Comparison of ENCODE assay signal across 8 mouse cellular contexts in genomic region chr16:3846711-3847518, GRCm38 (mm10). TPM values are rescaled to one million over a fixed set of nuclear protein-coding genes. Genes with fewer than 3 reads are reported as not detected.
DNase-seq lines count a peak whose midpoint lies in the region; ATAC-seq lines count a peak whose summit lies in the region.

Gene Zfp174 (plus strand): TSS chr16:3847268.

- ATAC-seq in hindbrain, embryonic 12.5 days (ENCODE audit: low FRiP score), result peak; percentile 100

- H3K27me3 ChIP-seq in hindbrain, embryonic 12.5 days, result no peaks in the 10 kb centered on the region

- H3K4me1 ChIP-seq in hindbrain, embryonic 12.5 days, result peaks cover 3% of the 10 kb centered on the region

- WGBS in hindbrain, embryonic 12.5 days, result 4% methylated on average over 38 of the region's 38 CpGs

- peak within 1 kb of the TSS; percentile 64 for H3K4me3 ChIP-seq in hindbrain, embryonic 12.5 days

- H3K9ac ChIP-seq in hindbrain, embryonic 12.5 days, result peak within 1 kb of the TSS; percentile 68

- DNase-seq in NIH3T3 (ENCODE audit: low read depth), result peak; percentile 97
- DNase-seq in cerebellum, postnatal 10 days, result peak; percentile 94 to 96
- DNase-seq in frontal cortex, postnatal 10 days (ENCODE audit: low spot score in 2 of 2), result peak; percentile 92 to 93
- peak; percentile 92 to 97 for DNase-seq in layer of hippocampus, postnatal 14 days (ENCODE audit: low spot score in 2 of 2)
- DNase-seq in lung, postnatal 14 days, result peak; percentile 92
- peak; percentile 94 for DNase-seq in retina, adult 2 months (ENCODE audit: low read depth, low spot score)
- DNase-seq in thymus, postnatal 36 days, result peak; percentile 87 to 92

- H3K36me3 ChIP-seq in hindbrain, embryonic 12.5 days, result no peaks in the 10 kb centered on the region

- H3K4me2 ChIP-seq in hindbrain, embryonic 12.5 days (replicated peaks), result peak within 1 kb of the TSS; percentile 60

- H3K27ac ChIP-seq in hindbrain, embryonic 12.5 days, result 0 out of 2 replicates have a peak within 1 kb of the TSS, but pooled peaks have one; percentile 23

- no peaks in the 10 kb centered on the region for H3K9me3 ChIP-seq in hindbrain, embryonic 12.5 days (replicated peaks)

RNA-seq across cellular contexts. Expression of gene Zfp174, which starts in this region (rescaled TPM):
- polyA plus RNA-seq in hindbrain, embryonic 12.5 days (2016; fragmentation: Nextera tagmentation; extraction: Ambion mirVana), result 2.0 and 2.1 TPM in 2 replicates
- total RNA-seq in layer of hippocampus, postnatal 14 days (2021), result 1 to 10 TPM; 4.8 to 5.0 TPM

Comparison
In these comparisons a context has a peak if more than half of its experiments do, and no peak if none do; other contexts are left out.
1. Peak in every context shown above with its lines: DNase-seq, ATAC-seq, H3K4me3 ChIP-seq and H3K27ac ChIP-seq.